Mouse (Mus musculus) forelimb bud, embryonic 11.5 days (tissue): ENCODE results near the gene Abcb4.
"Not testable (repeated sequence)": the region's sequence is repeated elsewhere in the genome, so short reads cannot be mapped to it uniquely, and the experiment has no call there.

Experiments used
- DNase-seq: peaks from one replicate; pipeline ENCODE4 v3.0.0-alpha.2; 2012; ENCODE audit warnings: low read depth, low spot score

Abcb4 gene

DNA sequence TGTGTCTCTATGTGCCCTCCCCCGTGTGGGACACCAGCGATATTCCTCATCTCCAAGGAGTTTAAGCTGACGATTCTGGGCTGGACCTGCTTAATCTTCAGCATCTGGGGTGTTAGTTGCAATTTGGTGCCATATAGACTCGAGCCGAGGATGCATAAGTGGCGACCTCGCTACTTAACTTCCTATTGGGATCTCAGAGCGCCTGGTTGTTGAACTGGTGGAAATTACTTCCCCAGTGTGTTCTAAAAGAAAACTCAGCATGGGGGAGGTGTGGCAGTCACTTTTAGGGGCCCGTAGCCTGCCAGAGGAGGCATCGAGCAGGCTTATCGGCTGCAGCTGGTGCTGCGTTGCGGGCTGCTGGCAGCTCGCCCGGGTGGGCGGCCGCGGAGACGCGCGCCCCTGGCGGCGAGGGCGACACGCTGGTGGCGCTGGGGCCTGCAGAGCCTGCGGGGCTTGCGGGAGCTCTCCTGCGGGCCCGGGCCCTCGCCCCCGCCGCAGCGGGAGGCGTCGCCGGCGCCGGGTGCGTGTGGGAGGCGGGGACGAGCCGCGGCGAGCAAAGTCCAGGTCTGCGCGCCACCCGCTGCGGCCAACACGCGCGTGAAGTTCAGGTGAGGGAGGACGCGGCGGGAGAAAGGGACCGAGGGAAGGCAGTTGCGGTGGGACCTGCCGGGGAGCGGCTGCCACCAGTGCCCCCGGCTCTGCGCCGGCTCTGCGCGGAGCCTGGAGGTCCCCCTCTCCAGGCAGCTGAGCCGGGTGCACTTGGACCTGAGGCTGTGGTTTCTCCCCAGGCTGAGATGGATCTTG lies at the start of gene Abcb4:
Gene Abcb4, plus strand, starts transcription at position 418 of the 804 bp plus-strand sequence.
- peak; percentile 47 for DNase-seq

DNA sequence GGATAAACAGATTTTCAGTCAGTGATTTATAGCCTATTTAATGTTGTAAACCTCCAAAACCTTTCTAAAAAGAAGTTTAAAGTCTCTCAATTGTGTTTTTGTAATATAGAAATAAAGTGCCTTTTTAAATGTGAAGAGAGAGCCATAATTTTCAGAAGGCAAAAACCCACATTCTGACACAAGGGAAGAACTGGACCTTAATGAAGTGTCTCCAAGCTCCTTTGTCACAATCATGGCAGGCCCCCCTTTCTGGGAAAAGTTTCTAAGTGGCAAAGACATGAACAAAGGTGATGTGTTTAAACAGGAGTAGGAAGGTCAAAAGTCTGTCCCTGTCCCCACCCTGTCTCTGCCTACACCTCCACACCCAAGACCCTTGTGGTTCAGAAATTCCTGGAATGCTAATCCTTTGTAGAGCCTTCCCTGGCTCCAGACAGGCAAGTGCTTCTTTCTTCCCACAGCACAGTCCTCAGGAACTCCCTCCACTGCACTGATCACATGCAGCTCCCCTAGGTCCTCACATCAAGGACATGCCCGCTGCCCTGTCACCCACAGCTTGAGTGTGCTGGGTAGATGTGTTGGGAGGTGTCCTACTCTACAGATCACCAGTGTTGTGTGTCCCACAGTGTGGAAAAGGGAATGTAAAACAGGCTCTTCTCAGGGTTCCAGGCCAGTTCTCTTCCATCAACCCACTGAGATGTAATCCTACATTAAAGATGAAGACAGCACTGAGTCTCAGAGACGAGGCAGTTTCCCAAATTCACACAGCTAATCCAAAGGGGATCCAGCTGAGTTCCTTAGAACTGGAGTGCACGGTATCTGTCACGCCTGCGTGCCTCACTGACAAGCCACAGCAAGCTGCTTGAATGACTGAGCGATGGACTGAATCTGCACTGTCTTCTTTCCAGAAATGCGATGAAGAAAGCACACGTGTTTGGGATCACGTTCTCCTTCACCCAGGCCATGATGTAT lies 44.6 kb upstream of the Abcb4 start:
- not testable (repeated sequence) for DNase-seq

- no peak for DNase-seq
Measured at GRCm38 (mm10) chr5:8850851-8851250, 42.7 kb upstream of the Abcb4 start.

GRCm38 (mm10) chr5:8857201-8857600 lies 36.3 kb upstream of the Abcb4 start:
- no peak for DNase-seq

- no peak for DNase-seq
Measured at GRCm38 (mm10) chr5:8861811-8862210, 31.7 kb upstream of the Abcb4 start.

DNA sequence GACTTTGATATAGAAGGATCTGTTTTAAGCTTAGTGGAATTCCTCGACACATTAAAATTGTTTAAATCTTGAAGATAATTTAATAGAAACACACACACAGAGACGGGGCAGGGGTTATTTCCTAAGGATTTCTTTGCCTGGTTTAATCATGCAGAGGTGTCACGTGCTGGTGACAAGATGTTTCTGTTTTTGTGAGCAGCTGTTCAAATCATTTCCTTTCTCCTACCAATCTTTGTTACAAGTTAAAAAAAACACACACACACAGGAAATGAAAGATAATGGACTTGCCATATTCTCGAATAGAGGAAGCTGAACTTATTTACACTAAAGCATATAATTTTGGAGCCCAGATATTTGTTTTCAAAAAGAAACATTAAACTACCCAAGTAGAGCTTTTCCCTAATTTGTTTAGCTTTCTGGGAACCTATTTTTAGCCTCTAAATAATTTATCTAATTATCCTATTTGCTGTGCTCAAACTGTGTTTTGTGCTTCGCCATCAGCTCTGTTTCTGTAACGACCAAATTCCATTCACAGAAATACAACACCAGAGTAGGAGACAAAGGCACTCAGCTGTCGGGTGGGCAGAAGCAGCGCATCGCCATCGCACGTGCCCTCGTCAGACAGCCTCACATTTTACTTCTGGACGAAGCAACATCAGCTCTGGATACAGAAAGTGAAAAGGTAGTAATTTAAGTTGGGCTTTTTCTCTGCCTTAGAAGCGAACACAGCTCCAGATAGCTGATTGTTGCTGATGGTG lies 29.8 kb upstream of the Abcb4 start:
- no peak for DNase-seq

GRCm38 (mm10) chr5:8865630-8866029 lies 27.9 kb upstream of the Abcb4 start:
- DNase-seq = not testable (repeated sequence)

GRCm38 (mm10) chr5:8866366-8866765 lies 27.2 kb upstream of the Abcb4 start:
- no peak for DNase-seq

DNA sequence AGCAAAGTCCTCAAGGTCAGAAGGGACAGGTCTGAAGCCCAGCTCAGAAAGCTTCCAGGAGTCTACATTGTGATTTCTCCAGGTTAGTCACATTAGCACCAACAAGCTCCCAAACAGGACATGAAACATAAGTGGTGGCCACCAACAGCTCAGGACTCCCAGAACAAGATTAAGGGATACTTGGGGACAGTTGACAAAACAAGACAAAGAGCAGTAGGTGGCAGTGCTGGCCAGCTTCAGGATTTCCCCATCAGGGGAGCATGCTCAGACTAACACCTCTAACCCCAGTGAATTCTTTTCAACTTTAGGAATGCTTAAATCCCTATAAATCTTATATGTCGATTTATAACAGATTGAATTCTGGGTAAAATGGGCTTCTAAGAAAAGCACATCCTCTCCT lies 25.5 kb upstream of the Abcb4 start:
- DNase-seq = peak; percentile 18

DNA sequence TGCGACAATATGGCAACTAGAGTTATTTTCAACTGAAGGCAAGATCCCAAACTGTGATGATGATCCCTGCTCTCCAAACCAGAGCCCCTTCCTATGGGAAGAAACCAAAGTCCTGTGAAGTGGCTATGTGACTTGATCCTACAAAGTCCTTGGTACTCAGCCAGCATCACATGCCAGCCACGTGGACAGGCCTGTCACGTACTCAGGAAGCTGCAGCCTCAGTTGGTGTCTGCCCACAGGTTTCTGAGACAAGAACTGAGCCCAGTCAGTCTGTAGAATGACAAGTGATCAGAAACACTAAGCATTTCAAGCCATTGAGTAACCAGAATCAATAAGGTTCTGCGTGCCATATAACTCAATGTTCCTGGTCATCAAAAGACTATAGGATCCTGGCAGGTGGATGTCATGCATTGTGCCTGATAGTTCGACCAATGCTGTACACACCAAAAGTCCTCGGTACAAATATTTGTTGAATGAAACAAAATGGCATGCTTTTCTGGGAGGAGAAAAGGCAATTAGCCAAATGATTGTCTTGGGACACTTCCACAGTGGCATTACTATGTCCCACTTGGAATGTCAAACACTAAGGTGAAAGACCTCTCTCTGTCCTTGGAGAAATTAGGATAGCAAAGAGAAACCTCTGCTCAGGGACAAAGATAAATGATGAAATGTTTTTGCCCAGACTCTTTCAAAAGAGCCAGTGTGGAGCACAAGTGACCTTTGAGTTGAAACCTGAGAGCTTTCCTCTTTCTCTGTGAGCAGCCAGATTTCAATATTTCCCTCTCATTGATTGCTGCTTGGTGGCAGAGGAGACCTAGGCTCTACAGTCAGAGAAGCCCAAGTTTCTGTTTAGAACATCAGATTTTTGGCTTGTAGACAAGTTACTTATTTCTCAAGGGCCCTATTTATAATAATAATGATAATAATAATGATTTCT lies 20.3 kb upstream of the Abcb4 start:
- no peak for DNase-seq

DNA sequence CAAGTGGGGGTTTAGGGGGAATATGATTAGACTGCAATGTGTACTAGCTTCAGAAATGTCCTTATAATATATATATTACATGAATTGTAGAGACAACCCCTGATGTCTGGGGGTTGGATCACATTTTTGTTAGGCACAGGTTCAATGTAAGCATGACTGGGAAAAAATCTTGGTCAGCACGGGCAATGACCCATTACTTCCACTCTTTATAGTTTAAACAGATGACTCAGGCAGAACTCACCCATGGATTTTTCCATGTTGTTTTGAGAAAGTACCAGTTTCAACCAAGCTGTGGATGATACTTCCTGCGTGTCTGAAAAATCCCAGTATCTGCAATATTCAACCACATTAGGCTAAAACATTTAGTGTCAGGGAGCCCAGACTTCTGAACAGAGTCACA lies 16.4 kb upstream of the Abcb4 start:
- no peak for DNase-seq

DNA sequence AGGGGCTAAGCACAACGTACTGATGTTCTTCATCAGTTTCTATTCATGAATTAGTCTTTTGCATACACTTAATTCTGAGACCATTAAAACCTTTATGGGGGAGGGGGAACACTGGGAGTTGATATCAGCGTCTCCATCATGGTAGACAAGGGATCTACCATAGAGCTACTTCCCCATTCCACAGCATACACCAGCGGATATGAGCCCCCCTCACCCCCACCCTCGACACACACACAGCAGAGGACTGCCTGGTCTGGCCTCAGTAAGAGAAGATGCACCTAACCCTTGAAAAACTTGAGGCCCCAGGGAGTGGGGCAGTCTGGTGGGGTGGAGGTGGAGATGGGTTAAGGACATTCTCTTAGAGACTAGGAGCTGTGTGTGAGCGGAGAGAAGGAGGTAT lies 15.7 kb upstream of the Abcb4 start:
- DNase-seq = no peak

DNA sequence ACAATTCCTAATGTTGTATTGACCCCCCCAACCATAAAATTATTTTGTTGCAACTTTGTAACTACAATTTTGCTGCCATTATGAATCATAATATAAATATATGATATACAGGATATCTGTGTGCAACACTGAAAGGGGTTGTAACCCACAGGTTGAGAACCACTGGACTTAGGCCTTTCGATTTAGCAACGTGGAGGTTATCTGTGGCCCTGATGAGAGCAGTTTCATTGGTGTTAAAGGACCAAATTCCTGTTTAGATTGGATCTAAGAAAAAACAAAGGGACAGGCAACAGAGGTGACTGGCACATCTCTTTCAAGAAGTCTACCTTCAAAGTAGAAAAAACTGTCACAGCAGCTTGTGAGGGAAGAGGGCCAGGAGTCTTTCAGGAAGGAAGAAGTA lies 7.7 kb upstream of the Abcb4 start:
- DNase-seq = no peak

GRCm38 (mm10) chr5:8894104-8894425 lies 548 bp downstream of the Abcb4 start:
- peak; percentile 21 for DNase-seq

DNA sequence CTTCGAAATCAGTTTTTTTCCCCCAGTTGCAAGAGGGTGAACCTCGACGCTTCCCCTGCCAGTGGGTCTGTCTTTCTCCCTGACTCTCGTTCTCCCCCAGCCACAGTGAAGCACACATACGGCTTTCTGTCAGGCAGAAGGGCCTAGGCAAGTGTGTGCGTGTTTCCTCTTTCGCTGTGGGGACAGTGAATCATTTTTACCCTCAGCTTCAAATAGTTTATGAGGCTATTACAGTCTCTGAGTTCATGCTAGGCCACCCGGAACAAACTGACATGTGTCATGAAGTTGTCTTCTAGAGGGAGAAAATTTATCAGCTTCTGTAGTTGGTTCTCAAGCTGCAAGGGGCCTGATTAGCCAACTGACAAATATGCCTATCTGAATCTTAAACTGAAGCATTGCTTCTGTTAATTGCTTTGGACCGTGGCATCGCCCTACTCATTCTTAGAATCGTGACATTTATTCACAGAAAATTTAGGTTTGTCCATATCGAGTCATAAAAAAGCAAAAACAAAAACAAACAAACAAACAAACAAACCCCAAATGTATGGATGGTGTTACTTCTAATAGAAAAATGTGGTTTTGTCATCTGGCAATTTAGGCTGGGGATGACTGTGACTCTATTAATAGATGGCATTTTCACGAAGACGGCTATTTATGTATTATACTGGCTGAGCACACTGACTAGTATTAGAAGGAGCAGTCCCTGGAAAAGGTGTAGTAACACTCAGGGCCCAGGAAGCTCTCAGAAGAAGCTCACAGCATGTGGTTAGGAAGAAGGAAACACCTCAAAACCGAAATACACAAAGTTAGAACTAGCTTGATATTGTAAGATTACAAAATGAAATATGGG lies 1.3 kb downstream of the Abcb4 start:
- DNase-seq = no peak

DNA sequence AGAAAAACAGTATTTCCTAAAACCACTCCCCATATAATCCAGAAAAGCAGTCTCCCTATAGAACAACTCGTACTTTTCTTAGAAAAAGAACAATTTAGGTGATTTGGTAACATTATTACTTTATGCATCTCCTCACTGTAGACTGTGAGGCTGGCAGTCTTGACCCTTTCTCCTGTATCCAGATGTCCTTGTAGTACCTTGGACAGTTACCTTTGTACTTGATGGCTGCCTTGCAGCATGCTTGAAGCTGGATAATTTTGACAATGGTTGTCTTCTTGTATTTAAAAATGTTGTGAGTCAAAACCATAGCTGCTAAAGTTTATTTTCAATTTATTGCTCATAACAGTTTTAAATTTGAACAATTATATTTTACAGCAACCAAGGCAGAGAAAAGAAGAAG lies 2.7 kb downstream of the Abcb4 start:
- DNase-seq = peak; percentile 18

DNA sequence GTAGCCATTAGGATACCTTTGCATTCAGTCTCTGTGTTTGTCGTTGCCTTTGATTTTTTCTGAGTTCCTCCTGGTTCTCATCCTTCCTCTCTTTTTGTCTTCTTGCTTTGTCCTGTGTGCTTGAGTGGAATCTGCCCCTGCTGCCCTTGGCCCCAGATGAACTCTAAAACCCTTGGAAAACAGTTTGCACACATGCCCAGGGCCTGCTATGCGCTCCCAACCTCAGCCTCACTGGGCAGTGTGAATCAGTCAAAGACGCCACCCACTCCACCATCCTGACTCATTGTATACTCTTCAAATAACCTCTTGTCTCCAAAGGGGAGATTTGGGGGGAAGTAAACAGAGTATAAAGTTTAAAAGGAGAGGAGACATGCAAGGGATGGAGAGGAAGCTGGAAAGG lies 4.7 kb downstream of the Abcb4 start:
- no peak for DNase-seq

DNA sequence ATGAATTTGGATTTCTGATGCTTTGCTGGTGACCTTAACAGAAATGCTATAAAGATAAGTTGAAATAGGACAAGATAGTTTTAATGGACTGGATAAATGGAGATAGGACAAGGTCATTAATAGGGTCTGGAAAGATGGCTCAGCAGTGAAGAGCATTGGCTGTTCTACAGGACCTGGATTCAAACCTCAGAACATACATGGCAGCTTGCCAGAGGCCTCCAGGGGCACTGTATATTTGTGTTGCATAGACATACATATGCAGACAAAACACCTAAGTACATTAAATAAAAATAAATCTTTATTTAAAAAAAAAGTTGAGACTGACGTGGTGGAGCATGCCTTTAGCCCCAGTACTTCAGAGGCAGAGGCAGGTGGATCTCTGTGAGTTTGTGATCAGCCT lies 7.5 kb downstream of the Abcb4 start:
- DNase-seq = no peak

GRCm38 (mm10) chr5:8902141-8902817 lies 8.8 kb downstream of the Abcb4 start:
- no peak for DNase-seq
